Mouse (Mus musculus): ENCODE measurements around the gene Ago4.

The Ago4 gene

GRCm38 (mm10) chr4:126468925-126469324 is 64.3 kb downstream of the Ago4 start:
- DNase-seq = no peak

- peak; percentile 96 for DNase-seq
These were observed 64.9 kb downstream of the Ago4 start, which contains the start of gene Ago1 for GRCm38 (mm10) chr4:126468285-126468901. Gene Ago1 (minus strand): TSS chr4:126468583.

- DNase-seq = peak; percentile 82
These were observed 65.5 kb downstream of the Ago4 start for GRCm38 (mm10) chr4:126467721-126468284.

GRCm38 (mm10) chr4:126466251-126466750 is 67.0 kb downstream of the Ago4 start:
- DNase-seq = no peak

- DNase-seq = peak; percentile 37
These were observed 67.4 kb downstream of the Ago4 start for GRCm38 (mm10) chr4:126465843-126466242.

GRCm38 (mm10) chr4:126464892-126465235 is 68.4 kb downstream of the Ago4 start:
- DNase-seq = no peak

- DNase-seq = no peak
These were observed 68.9 kb downstream of the Ago4 start for GRCm38 (mm10) chr4:126464189-126464891.

- DNase-seq = no peak
These were observed 77.8 kb downstream of the Ago4 start for GRCm38 (mm10) chr4:126455441-126455840.

- no peak for DNase-seq
These were observed 78.6 kb downstream of the Ago4 start for GRCm38 (mm10) chr4:126454547-126455254.

GRCm38 (mm10) chr4:126450268-126450667 is 83.0 kb downstream of the Ago4 start:
- DNase-seq = no peak

- no peak for DNase-seq
These were observed 86.1 kb downstream of the Ago4 start for GRCm38 (mm10) chr4:126447126-126447525.

GRCm38 (mm10) chr4:126444528-126444927 is 88.7 kb downstream of the Ago4 start:
- DNase-seq = no peak

Measured in kidney, postnatal 14 days (tissue).